Mouse (Mus musculus) layer of hippocampus, adult 8-10 months (tissue): ENCODE data around the gene Inf2. TPM values are rescaled to one million over a fixed set of nuclear protein-coding genes. Genes with fewer than 3 reads are reported as not detected.

ENCODE experiments used
- DNase-seq, 2 experiments: peaks; one replicate each; pipeline ENCODE4 v3.0.0; 2022; ENCODE audit warnings: low spot score in 2 of 2
- microRNA-seq, 2 experiments: library from miRNA; unstranded; fragments of <30 nt; microRNA quantifications; one replicate each; pipeline ENCODE4 v1.2.0; 2022
- total RNA-seq, 4 experiments: library from RNA; stranded (reverse); gene quantifications; 2 replicates each; pipeline ENCODE4 v1.2.4; 2022

Gene Inf2
- total RNA-seq, 4 experiments from 2014 or later, result 111 to 121 (median 115) TPM

- peak; percentile 68 to 89 for DNase-seq
Observed at GRCm38 (mm10) chr12:112653157-112653824, 64.7 kb downstream of the Inf2 start.

GRCm38 (mm10) chr12:112654076-112654475 lies 65.5 kb downstream of the Inf2 start:
- DNase-seq, result no peak

- no peak for DNase-seq
Observed at GRCm38 (mm10) chr12:112658619-112659018, 70.0 kb downstream of the Inf2 start.

- peak in 1 of 2 experiments; percentile 61 for DNase-seq
Observed at GRCm38 (mm10) chr12:112659109-112659508, 70.5 kb downstream of the Inf2 start.

GRCm38 (mm10) chr12:112660576-112661326 lies 72.2 kb downstream of the Inf2 start:
- no peak for DNase-seq

GRCm38 (mm10) chr12:112661327-112661605 lies 72.7 kb downstream of the Inf2 start:
- DNase-seq, result no peak

- no peak for DNase-seq
Observed at GRCm38 (mm10) chr12:112661851-112662250, 73.3 kb downstream of the Inf2 start.

GRCm38 (mm10) chr12:112663303-112663702 lies 74.7 kb downstream of the Inf2 start:
- DNase-seq, result no peak

- no peak for DNase-seq
Observed at GRCm38 (mm10) chr12:112663716-112664115, 75.1 kb downstream of the Inf2 start.

GRCm38 (mm10) chr12:112664124-112664523 lies 75.5 kb downstream of the Inf2 start:
- DNase-seq, result no peak

GRCm38 (mm10) chr12:112664656-112665055 lies 76.1 kb downstream of the Inf2 start:
- DNase-seq, result no peak

Small RNAs within 50 kb of the gene (microRNA-seq; reads per million reads assigned to microRNA genes)
- gene Mir6939, result 0 to 0.64 reads per million in 2 experiments

Other genes with a start within 250 kb of the Inf2 start
- under 1 TPM in 2 of 4 experiments, not detected in 2; 0.16 to 0.36 TPM for gene A530016L24Rik, start 99.3 kb upstream of the Inf2 start, total RNA-seq
- 100 to 1,000 TPM; 118 to 128 (median 123) TPM for gene Tmem179, start 72.0 kb upstream of the Inf2 start, total RNA-seq
- 10 to 100 TPM in 3 of 4 experiments, 1 to 10 TPM in 1; 9.6 to 30.4 (median 20.8) TPM for gene Adssl1, start 31.3 kb downstream of the Inf2 start, total RNA-seq
- 10 to 100 TPM; 20.8 to 23.5 (median 22.1) TPM for gene Siva1, start 55.9 kb downstream of the Inf2 start, total RNA-seq
- 100 to 1,000 TPM; 153 to 162 (median 161) TPM for gene Akt1, start 86.1 kb downstream of the Inf2 start, total RNA-seq
- 1 to 10 TPM in 3 of 4 experiments, under 1 TPM in 1; 0.98 to 2.2 (median 1.1) TPM for gene Zbtb42, start 90.0 kb downstream of the Inf2 start, total RNA-seq
- 100 to 1,000 TPM; 190 to 216 (median 203) TPM for gene Cep170b, start 131.7 kb downstream of the Inf2 start, total RNA-seq
- gene Pld4, start 171.9 kb downstream of the Inf2 start, total RNA-seq, result 10 to 100 TPM in 2 of 4 experiments, 1 to 10 TPM in 2; 7.3 to 36.6 (median 21.0) TPM
- gene Ahnak2, start 213.9 kb downstream of the Inf2 start, total RNA-seq, result 10 to 100 TPM in 2 of 4 experiments, 1 to 10 TPM in 2; 4.7 to 11.9 (median 8.2) TPM
- 10 to 100 TPM; 10.9 to 17.6 (median 14.0) TPM for gene Clba1, start 220.2 kb downstream of the Inf2 start, total RNA-seq
- gene Cdca4, start 240.6 kb downstream of the Inf2 start, total RNA-seq, result 10 to 100 TPM; 10.1 to 12.0 (median 11.1) TPM